Mouse (Mus musculus): ENCODE results near the gene Slc22a3. TPM values are rescaled to one million over a fixed set of nuclear protein-coding genes. Genes with fewer than 3 reads are reported as not detected.

Slc22a3 gene
- polyA plus RNA-seq, 1 experiment from 2014 or later: 0.65 TPM

DNA sequence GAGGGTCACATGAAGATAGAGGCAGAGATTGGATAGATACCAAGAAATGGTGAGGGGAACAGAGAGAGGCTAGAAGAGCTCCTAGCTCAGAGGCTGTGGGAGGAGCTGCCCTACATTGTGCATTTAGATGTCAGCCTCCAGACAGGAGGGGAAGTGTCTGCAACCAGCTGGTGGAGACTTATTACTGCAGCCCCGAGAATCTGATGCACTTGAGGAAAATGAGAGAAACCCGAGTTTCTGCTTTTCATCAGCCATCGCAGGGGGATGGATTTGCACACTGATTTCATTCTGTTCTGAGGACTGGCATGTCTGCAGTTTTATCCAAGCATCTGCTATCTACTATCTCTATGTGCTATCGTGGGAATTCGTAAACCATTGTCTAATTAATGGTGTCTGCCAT lies 75.8 kb downstream of the Slc22a3 start:
- H3K36me3 ChIP-seq (replicated peaks; ENCODE audit: insufficient read depth, low read length): no peaks in the 10 kb centered on the region
- ATAC-seq: no peak
- H3K4me2 ChIP-seq (ENCODE audit: low read depth, low read length): no peak overlapping the region
- WGBS (ENCODE audit: insufficient replicate concordance): 57% methylated on average over 5 of the region's 5 CpGs
- H3K9ac ChIP-seq (replicated peaks): no peak overlapping the region
- H3K27me3 ChIP-seq (ENCODE audit: insufficient read depth, low read length): no peaks in the 10 kb centered on the region
- no peak for DNase-seq
- TF ChIP-seq EP300 (IDR thresholded peaks at IDR 0.05; ENCODE audit: low read depth) (no peak), CTCF (IDR thresholded peaks at IDR 0.05; ENCODE audit: low read depth) (no peak)
- H3K27ac ChIP-seq (ENCODE audit: low read depth): no peak overlapping the region
- H3K4me1 ChIP-seq (ENCODE audit: insufficient read depth): no peaks in the 10 kb centered on the region
- H3K4me3 ChIP-seq (ENCODE audit: low read depth, low read length): no peak overlapping the region
- no peaks in the 10 kb centered on the region for H3K9me3 ChIP-seq (ENCODE audit: low read length)

DNA sequence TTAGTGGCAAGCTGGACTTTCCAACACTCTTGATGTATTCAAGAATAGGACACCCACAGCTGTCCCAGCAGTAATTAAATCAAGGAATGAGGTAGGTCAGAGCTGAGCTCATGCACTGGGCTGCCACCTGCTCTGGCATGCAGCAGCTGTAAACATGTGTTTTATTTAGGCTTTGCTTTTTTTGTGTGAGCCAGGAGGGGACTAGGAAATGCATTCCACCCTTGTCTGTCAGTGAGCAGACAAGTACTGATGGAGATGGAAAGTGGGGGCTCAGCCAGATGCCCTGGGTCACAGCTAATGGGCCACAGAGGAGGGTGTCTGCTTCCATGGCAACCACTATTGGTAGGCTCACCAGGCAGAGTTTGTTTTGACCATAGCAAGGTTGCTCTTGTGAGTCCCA lies 79.1 kb downstream of the Slc22a3 start:
- no peak overlapping the region for H3K4me2 ChIP-seq (ENCODE audit: low read depth, low read length)
- no peak overlapping the region for H3K9ac ChIP-seq (replicated peaks)
- no peaks in the 10 kb centered on the region for H3K4me1 ChIP-seq (ENCODE audit: insufficient read depth)
- H3K9me3 ChIP-seq (ENCODE audit: low read length): no peaks in the 10 kb centered on the region
- H3K36me3 ChIP-seq (replicated peaks; ENCODE audit: insufficient read depth, low read length): no peaks in the 10 kb centered on the region
- TF ChIP-seq CTCF (IDR thresholded peaks at IDR 0.05; ENCODE audit: low read depth) (no peak), EP300 (IDR thresholded peaks at IDR 0.05; ENCODE audit: low read depth) (no peak)
- no peak overlapping the region for H3K27ac ChIP-seq (ENCODE audit: low read depth)
- no peak overlapping the region for H3K4me3 ChIP-seq (ENCODE audit: low read depth, low read length)
- DNase-seq: no peak
- H3K27me3 ChIP-seq (ENCODE audit: insufficient read depth, low read length): no peaks in the 10 kb centered on the region
- no peak for ATAC-seq

DNA sequence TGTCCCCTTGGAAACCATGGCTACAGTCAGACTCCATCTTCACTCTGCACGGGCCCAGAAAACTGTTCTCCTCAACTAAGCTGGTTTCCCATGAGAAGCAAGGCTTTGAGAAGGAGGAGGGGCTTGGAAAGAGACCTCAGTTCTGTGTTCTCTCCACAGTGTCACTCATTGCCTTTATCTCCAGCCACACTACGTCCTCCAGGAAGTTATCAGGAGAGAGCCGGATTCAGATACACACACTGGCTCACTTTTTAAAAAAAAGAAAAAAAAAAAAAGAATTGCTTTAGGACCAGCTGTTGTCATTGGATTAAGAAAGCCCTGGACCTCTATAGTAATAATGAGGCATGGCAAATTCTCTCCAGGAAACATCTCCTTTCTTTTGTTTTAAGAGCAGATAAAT lies 80.3 kb downstream of the Slc22a3 start:
- Histone ChIP-seq H3K9ac (replicated peaks) (no peak overlapping the region), H3K4me1 (ENCODE audit: insufficient read depth) (no peaks in the 10 kb centered on the region), H3K4me2 (ENCODE audit: low read depth, low read length) (no peak overlapping the region), H3K36me3 (replicated peaks; ENCODE audit: insufficient read depth, low read length) (no peaks in the 10 kb centered on the region), H3K4me3 (ENCODE audit: low read depth, low read length) (no peak overlapping the region), H3K27ac (ENCODE audit: low read depth) (no peak overlapping the region), H3K9me3 (ENCODE audit: low read length) (no peaks in the 10 kb centered on the region), H3K27me3 (ENCODE audit: insufficient read depth, low read length) (no peaks in the 10 kb centered on the region)
- peak; percentile 65; the same call in 1 of the 2 replicates for ATAC-seq
- DNase-seq: no peak
- 38% methylated on average over 3 of the region's 3 CpGs for WGBS (ENCODE audit: insufficient replicate concordance)
- TF ChIP-seq CTCF (IDR thresholded peaks at IDR 0.05; ENCODE audit: low read depth) (no peak), EP300 (IDR thresholded peaks at IDR 0.05; ENCODE audit: low read depth) (peak; percentile 54)

DNA sequence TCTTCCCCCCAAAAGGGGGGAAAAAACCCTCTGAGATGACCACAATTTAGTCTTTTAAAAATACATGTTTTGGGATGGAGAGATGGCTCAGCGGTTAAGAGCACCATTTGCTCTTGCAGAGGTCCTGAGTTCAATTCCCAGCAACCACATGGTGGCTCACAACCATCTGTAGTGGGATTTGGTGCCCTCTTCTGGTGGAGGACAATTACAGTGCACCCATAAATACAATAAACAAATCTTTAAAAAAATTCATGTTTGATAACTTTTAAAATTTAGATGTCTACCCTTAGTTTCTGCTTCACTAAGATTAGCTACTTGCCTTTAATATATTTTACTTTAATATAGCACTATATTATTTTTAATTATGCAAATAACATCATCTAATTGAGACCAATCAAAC lies 85.4 kb downstream of the Slc22a3 start:
- ATAC-seq: no peak
- H3K27me3 ChIP-seq (ENCODE audit: insufficient read depth, low read length): no peaks in the 10 kb centered on the region
- no peak overlapping the region for H3K4me2 ChIP-seq (ENCODE audit: low read depth, low read length)
- H3K9me3 ChIP-seq (ENCODE audit: low read length): no peaks in the 10 kb centered on the region
- peaks cover 7% of the 10 kb centered on the region for H3K36me3 ChIP-seq (replicated peaks; ENCODE audit: insufficient read depth, low read length)
- H3K4me1 ChIP-seq (ENCODE audit: insufficient read depth): no peaks in the 10 kb centered on the region
- H3K27ac ChIP-seq (ENCODE audit: low read depth): no peak overlapping the region
- DNase-seq: no peak
- no peak overlapping the region for H3K9ac ChIP-seq (replicated peaks)
- WGBS (ENCODE audit: insufficient replicate concordance): 83% methylated on average over 1 of the region's 1 CpGs
- no peak overlapping the region for H3K4me3 ChIP-seq (ENCODE audit: low read depth, low read length)
- TF ChIP-seq EP300 (IDR thresholded peaks at IDR 0.05; ENCODE audit: low read depth): no peak
- peak; percentile 29; the same call in 1 of the 2 replicates for TF ChIP-seq CTCF (IDR thresholded peaks at IDR 0.05; ENCODE audit: low read depth)

DNA sequence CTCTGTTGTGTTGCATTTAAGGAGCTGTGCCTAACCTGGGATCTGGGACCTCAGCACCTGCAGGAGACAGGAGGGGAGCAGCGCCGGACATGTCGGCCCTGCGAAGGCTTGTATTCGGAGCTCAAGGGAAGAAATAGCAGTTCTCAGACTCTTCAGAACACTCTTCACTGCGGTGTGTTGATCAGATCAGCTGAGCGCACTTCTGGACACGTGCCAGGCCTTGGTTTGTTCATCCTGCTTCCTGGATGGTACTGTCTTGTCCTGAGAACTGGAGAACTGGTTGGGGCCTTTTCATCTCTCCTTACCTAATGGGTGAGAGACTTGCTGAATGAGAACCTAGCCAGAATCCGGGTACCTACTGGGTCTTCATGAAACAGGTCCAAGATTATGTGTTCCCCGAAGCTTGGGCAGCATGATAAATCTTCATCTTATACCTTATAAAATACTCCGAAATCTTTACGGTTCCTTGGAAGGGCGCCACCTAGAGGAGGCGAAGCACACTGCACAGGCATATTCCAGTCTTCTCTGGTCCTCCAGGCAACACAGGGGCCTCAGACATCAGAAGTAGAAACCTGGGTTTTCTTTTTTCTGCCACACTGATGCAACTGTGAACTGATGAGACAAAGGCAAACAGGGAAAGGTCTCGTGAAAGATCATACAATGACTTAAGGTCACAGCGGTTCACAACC lies 86.5 kb downstream of the Slc22a3 start:
- H3K9me3 ChIP-seq (ENCODE audit: low read length): no peaks in the 10 kb centered on the region
- WGBS (ENCODE audit: insufficient replicate concordance): 72% methylated on average over 16 of the region's 16 CpGs

DNA sequence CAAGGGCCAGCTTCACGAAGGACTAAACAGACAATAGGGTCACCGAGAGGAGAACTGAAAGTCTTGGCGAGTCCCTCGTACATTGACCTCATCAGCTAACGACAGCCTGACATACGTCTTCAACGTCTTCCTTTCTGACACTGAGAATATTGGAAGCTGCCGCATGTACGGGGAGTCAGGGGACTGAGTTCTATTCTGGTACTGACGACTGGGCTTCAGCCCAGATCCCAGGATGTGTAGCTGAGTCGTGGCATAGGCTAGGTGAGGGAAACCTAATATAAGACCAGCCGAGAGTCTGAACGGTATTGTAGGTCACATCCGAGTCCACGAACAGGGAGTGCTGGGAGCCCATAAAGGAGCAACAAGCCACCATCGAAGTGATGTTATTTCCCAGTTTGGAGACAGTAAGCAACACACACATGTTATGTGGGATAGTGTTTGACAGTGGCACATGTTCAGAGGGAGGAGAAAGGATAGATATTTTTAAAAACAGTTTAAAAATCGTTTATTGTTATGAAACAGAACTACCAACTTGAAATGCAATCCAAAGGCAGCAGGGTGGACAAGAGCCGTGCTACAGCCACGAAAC lies 87.9 kb downstream of the Slc22a3 start:
- Histone ChIP-seq H3K4me1 (ENCODE audit: insufficient read depth) (no peaks in the 10 kb centered on the region), H3K4me3 (ENCODE audit: low read depth, low read length) (no peak overlapping the region), H3K36me3 (replicated peaks; ENCODE audit: insufficient read depth, low read length) (peaks cover 10% of the 10 kb centered on the region), H3K27ac (ENCODE audit: low read depth) (no peak overlapping the region), H3K9me3 (ENCODE audit: low read length) (no peaks in the 10 kb centered on the region), H3K27me3 (ENCODE audit: insufficient read depth, low read length) (no peaks in the 10 kb centered on the region), H3K4me2 (ENCODE audit: low read depth, low read length) (no peak overlapping the region), H3K9ac (replicated peaks) (no peak overlapping the region)
- ATAC-seq (no peak), DNase-seq (no peak)
- TF ChIP-seq EP300 (IDR thresholded peaks at IDR 0.05; ENCODE audit: low read depth) (no peak), CTCF (IDR thresholded peaks at IDR 0.05; ENCODE audit: low read depth) (no peak)
- 66% methylated on average over 19 of the region's 19 CpGs for WGBS (ENCODE audit: insufficient replicate concordance)

More for the DNA sequence above, 86.5 kb downstream of the Slc22a3 start:
- TF ChIP-seq CTCF (IDR thresholded peaks at IDR 0.05; ENCODE audit: low read depth) (peak; percentile 70), EP300 (IDR thresholded peaks at IDR 0.05; ENCODE audit: low read depth) (no peak)
- Histone ChIP-seq H3K27ac (ENCODE audit: low read depth) (no peak overlapping the region), H3K9ac (replicated peaks) (no peak overlapping the region), H3K4me1 (ENCODE audit: insufficient read depth) (no peaks in the 10 kb centered on the region), H3K4me3 (ENCODE audit: low read depth, low read length) (no peak overlapping the region), H3K36me3 (replicated peaks; ENCODE audit: insufficient read depth, low read length) (peaks cover 10% of the 10 kb centered on the region), H3K27me3 (ENCODE audit: insufficient read depth, low read length) (no peaks in the 10 kb centered on the region), H3K4me2 (ENCODE audit: low read depth, low read length) (no peak overlapping the region)
- ATAC-seq (peak; percentile 27; the same call in 1 of the 2 replicates), DNase-seq (peak; percentile 33)
